Mouse (Mus musculus) ES-E14 (cell line): ENCODE data around the gene Gdpd5. TPM values are rescaled to one million over a fixed set of nuclear protein-coding genes. Genes with fewer than 3 reads are reported as not detected.

Source experiments
- DNase-seq: peaks from one replicate; pipeline ENCODE4 v3.0.0-alpha.2; 2013; ENCODE audit warnings: low read depth, low spot score
- H3K27ac ChIP-seq: 2 replicates; pipeline ENCODE4 v1.5.1; 2012; ENCODE audit warnings: low read depth, mild to moderate bottlenecking, low read length, moderate library complexity, mixed read lengths; ENCODE audit not compliant: poor library complexity, insufficient read depth, severe bottlenecking
- H3K36me3 ChIP-seq: 2 replicates; pipeline ENCODE4 v1.6.1; 2012; ENCODE audit warnings: mild to moderate bottlenecking, low read length, moderate library complexity, mixed read lengths; ENCODE audit not compliant: control insufficient read depth, poor library complexity, insufficient read depth, severe bottlenecking
- H3K4me1 ChIP-seq, 2 experiments: fragments of 150-350 bp in 1 of 2; sonication (generic) in 1 of 2; 2 replicates each; pipeline ENCODE4 v1.6.1; 2012; ENCODE audit warnings: low read length in 2 of 2, mild to moderate bottlenecking in 1 of 2, mixed read lengths in 1 of 2; ENCODE audit not compliant: control insufficient read depth in 2 of 2, insufficient read depth in 2 of 2, poor library complexity in 1 of 2
- H3K4me3 ChIP-seq, 2 experiments: fragments of 150-350 bp in 1 of 2; sonication (generic) in 1 of 2; 2 replicates each; pipeline ENCODE4 v1.5.1; 2012; ENCODE audit warnings: low read length in 2 of 2, low read depth in 1 of 2, mild to moderate bottlenecking in 1 of 2, mixed read lengths in 1 of 2; ENCODE audit not compliant: insufficient read depth in 1 of 2, poor library complexity in 1 of 2, severe bottlenecking in 1 of 2
- H3K9ac ChIP-seq: 2 replicates; pipeline ENCODE4 v1.6.1; 2012; ENCODE audit warnings: low read depth, mild to moderate bottlenecking, low read length, mixed read lengths; ENCODE audit not compliant: poor library complexity, insufficient read depth, severe bottlenecking
- H3K9me3 ChIP-seq: fragments of 150-350 bp; sonication (generic); 2 replicates; pipeline ENCODE4 v1.6.1; 2012; ENCODE audit warnings: low read depth, mild to moderate bottlenecking, low read length; ENCODE audit not compliant: control insufficient read depth, insufficient read depth
- CHD2 ChIP-seq: IDR thresholded peaks from 2 replicates; pipeline ENCODE4 v1.6.1; 2014; ENCODE audit warnings: mild to moderate bottlenecking, low read depth, low read length, inconsistent platforms
- HCFC1 ChIP-seq: IDR thresholded peaks from 2 replicates; pipeline ENCODE4 v1.6.1; 2012; ENCODE audit warnings: low read length, inconsistent platforms, borderline replicate concordance; ENCODE audit not compliant: insufficient read depth
- MAFK ChIP-seq: IDR thresholded peaks from 2 replicates; pipeline ENCODE4 v1.6.1; 2014; ENCODE audit warnings: mild to moderate bottlenecking, low read depth, low read length, inconsistent platforms; ENCODE audit not compliant: insufficient read depth
- ZC3H11A ChIP-seq: IDR thresholded peaks from 2 replicates; pipeline ENCODE4 v1.6.1; 2012; ENCODE audit warnings: low read depth, mild to moderate bottlenecking, inconsistent platforms, low read length, borderline replicate concordance
- ZNF384 ChIP-seq: IDR thresholded peaks from 2 replicates; pipeline ENCODE4 v1.6.1; 2012; ENCODE audit warnings: low read depth, low read length, inconsistent platforms
- in situ Hi-C, 2 experiments: fragments of 600-800 bp; cut with MboI; formaldehyde crosslinking; loops; one replicate each; pipeline ENCODE4 v1.15.1; 2025; ENCODE audit warnings: low sequenced_read_pairs in 2 of 2, inconsistent platforms in 1 of 2; ENCODE audit not compliant: unreplicated experiment in 2 of 2
- total RNA-seq: library from RNA; depleted of rRNA; stranded (reverse); fragments of 300-350 nt; gene quantifications from 2 replicates; pipeline ENCODE4 v1.2.3, GENCODE M21; 2012

Gene Gdpd5
- total RNA-seq, 1 experiment: 10.2 TPM

GRCm38 (mm10) chr7:99473638-99474407 lies 92.6 kb downstream of the Gdpd5 start:
- H3K36me3 ChIP-seq: peaks cover 22% of the 10 kb centered on the region
- peaks cover 0 to 2% of the 10 kb centered on the region in 2 experiments; a peak in 2 of 4 replicates for H3K4me1 ChIP-seq
- no peaks in the 10 kb centered on the region for H3K9me3 ChIP-seq
- TF ChIP-seq ZNF384 (no peak), ZC3H11A (no peak), HCFC1 (no peak), CHD2 (no peak), MAFK (no peak)
- H3K4me3 ChIP-seq: no peak overlapping the region
- in situ Hi-C loops: no loop called here
- no peak overlapping the region for H3K27ac ChIP-seq
- no peak for DNase-seq
- H3K9ac ChIP-seq: no peak overlapping the region

GRCm38 (mm10) chr7:99474836-99475561 lies 93.8 kb downstream of the Gdpd5 start:
- peaks cover 0 to 2% of the 10 kb centered on the region in 2 experiments; a peak in 1 of 4 replicates for H3K4me1 ChIP-seq
- H3K9me3 ChIP-seq: no peaks in the 10 kb centered on the region
- TF ChIP-seq MAFK (no peak), HCFC1 (no peak), ZC3H11A (no peak), ZNF384 (no peak), CHD2 (no peak)
- peaks cover 34% of the 10 kb centered on the region for H3K36me3 ChIP-seq
- in situ Hi-C loops: no loop called here
- no peak overlapping the region for H3K9ac ChIP-seq
- no peak overlapping the region for H3K4me3 ChIP-seq
- no peak overlapping the region for H3K27ac ChIP-seq
- no peak for DNase-seq

- H3K9me3 ChIP-seq: no peaks in the 10 kb centered on the region
- TF ChIP-seq ZC3H11A: no peak
- TF ChIP-seq ZNF384: no peak
- TF ChIP-seq MAFK: no peak
- TF ChIP-seq HCFC1: no peak
- no peak for TF ChIP-seq CHD2
- DNase-seq: no peak
- no peak overlapping the region for H3K9ac ChIP-seq
- H3K36me3 ChIP-seq: peaks cover 40% of the 10 kb centered on the region
- no peak overlapping the region for H3K4me3 ChIP-seq
- no peak overlapping the region for H3K27ac ChIP-seq
- H3K4me1 ChIP-seq: peaks cover 0 to 4% of the 10 kb centered on the region in 2 experiments; a peak in 1 of 4 replicates
- in situ Hi-C loops: no loop called here
These were observed 94.3 kb downstream of the Gdpd5 start for GRCm38 (mm10) chr7:99475562-99475911.

- Histone ChIP-seq H3K4me3 (no peak overlapping the region), H3K9ac (no peak overlapping the region), H3K36me3 (peaks cover 51% of the 10 kb centered on the region), H3K9me3 (no peaks in the 10 kb centered on the region), H3K4me1 (peaks cover 0 to 8% of the 10 kb centered on the region in 2 experiments; a peak in 1 of 4 replicates), H3K27ac (no peak overlapping the region)
- no peak for DNase-seq
- in situ Hi-C loops: no loop called here
- TF ChIP-seq CHD2 (no peak), MAFK (no peak), HCFC1 (no peak), ZNF384 (no peak), ZC3H11A (no peak)
These were observed 95.4 kb downstream of the Gdpd5 start for GRCm38 (mm10) chr7:99476558-99477114.
